Mouse (Mus musculus) ovary, adult 18-20 months (tissue): ENCODE measurements around the gene Arhgap36.

Experiments used
- DNase-seq: peaks from one replicate; pipeline ENCODE4 v3.0.0; 2022; ENCODE audit warnings: low spot score, mixed read lengths

The Arhgap36 gene

GRCm38 (mm10) chrX:49463442-49463970 lies at the start of gene Arhgap36:
Gene Arhgap36 (plus strand): TSS chrX:49463945.
- DNase-seq, result no peak

- DNase-seq, result no peak
Observed at GRCm38 (mm10) chrX:49457781-49458180, 6.0 kb upstream of the Arhgap36 start.

GRCm38 (mm10) chrX:49470287-49471054 lies 6.7 kb downstream of the Arhgap36 start:
- DNase-seq, result no peak

GRCm38 (mm10) chrX:49479968-49480809 lies 16.4 kb downstream of the Arhgap36 start:
- no peak for DNase-seq

GRCm38 (mm10) chrX:49480846-49481245 lies 17.1 kb downstream of the Arhgap36 start:
- no peak for DNase-seq

- no peak for DNase-seq
Observed at GRCm38 (mm10) chrX:49489141-49489540, 25.4 kb downstream of the Arhgap36 start.

GRCm38 (mm10) chrX:49493739-49494449 lies 30.1 kb downstream of the Arhgap36 start:
- DNase-seq, result no peak
